Mouse (Mus musculus) neural tube, embryonic 15.5 days (tissue): ENCODE data around the gene Trpm8. TPM values are rescaled to one million over a fixed set of nuclear protein-coding genes. Genes with fewer than 3 reads are reported as not detected.

Experiments used
- ATAC-seq: fragments of 200-750 bp; cut with Nextera tagmentation; 2 replicates; pipeline ENCODE4 v1.8.0; 2017; ENCODE audit warnings: mild to moderate bottlenecking, moderate TSS enrichment, moderate library complexity; ENCODE audit not compliant: low FRiP score
- H3K27ac ChIP-seq: fragments of 300-500 bp; sonication (generic); replicated peaks from 2 replicates; pipeline ENCODE4 v1.5.1; 2015; ENCODE audit warnings: mild to moderate bottlenecking, inconsistent platforms
- H3K27me3 ChIP-seq: fragments of 300-500 bp; sonication (generic); replicated peaks from 2 replicates; pipeline ENCODE4 v1.6.1; 2015; ENCODE audit warnings: inconsistent platforms
- H3K36me3 ChIP-seq: fragments of 300-500 bp; sonication (generic); 2 replicates; pipeline ENCODE4 v1.6.1; 2015; ENCODE audit warnings: inconsistent platforms
- H3K4me1 ChIP-seq: fragments of 300-500 bp; sonication (generic); 2 replicates; pipeline ENCODE4 v1.6.1; 2015; ENCODE audit warnings: inconsistent platforms
- H3K4me2 ChIP-seq: fragments of 300-500 bp; sonication (generic); 2 replicates; pipeline ENCODE4 v1.6.1; 2015; ENCODE audit warnings: inconsistent platforms, mild to moderate bottlenecking, moderate library complexity
- H3K4me3 ChIP-seq: fragments of 300-500 bp; sonication (generic); replicated peaks from 2 replicates; pipeline ENCODE4 v1.5.1; 2015; ENCODE audit warnings: mild to moderate bottlenecking, inconsistent platforms
- H3K9ac ChIP-seq: fragments of 300-500 bp; sonication (generic); replicated peaks from 2 replicates; pipeline ENCODE4 v1.6.1; 2015; ENCODE audit warnings: mild to moderate bottlenecking, inconsistent platforms
- H3K9me3 ChIP-seq: fragments of 300-500 bp; sonication (generic); replicated peaks from 2 replicates; pipeline ENCODE4 v1.6.1; 2016; ENCODE audit warnings: inconsistent platforms
- WGBS: fragments of 180-500 bp; shearing (Covaris S2); methylation state at CpG from one replicate; pipeline ENCODE4 v1.1.7; 2015; ENCODE audit warnings: mixed read lengths; 5-methylcytosine and 5-hydroxymethylcytosine counted together
- polyA plus RNA-seq: library from polyadenylated mRNA; unstranded; fragments of >200 nt; fragmentation: Nextera tagmentation; extraction: Ambion mirVana; gene quantifications from 2 replicates; pipeline ENCODE4 v1.2.1, GENCODE M21; 2015

The Trpm8 gene
- polyA plus RNA-seq, 1 experiment from 2014 or later: 0.14 TPM

DNA sequence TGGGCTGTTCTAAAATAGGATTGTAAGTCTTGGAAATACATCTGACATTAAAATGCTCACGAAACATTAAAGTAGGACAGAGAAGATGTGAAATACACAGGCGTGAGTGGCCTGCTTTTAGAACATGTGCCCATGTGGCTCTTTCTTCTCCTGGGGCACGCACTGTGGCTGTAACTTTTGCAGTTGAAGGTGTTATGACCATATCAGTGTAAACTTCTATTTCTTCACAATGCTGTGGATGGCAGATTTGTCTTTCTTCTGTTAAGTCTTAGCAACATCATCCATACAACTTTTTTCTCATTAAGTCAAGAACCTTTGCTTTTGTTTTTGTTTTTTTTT, 11.3 kb downstream of the Trpm8 start:
- 76% methylated on average over 3 of the region's 3 CpGs for WGBS
- Histone ChIP-seq H3K4me3 (no peak overlapping the region), H3K9ac (no peak overlapping the region), H3K27ac (no peak overlapping the region), H3K36me3 (no peaks in the 10 kb centered on the region), H3K4me2 (no peak overlapping the region), H3K9me3 (peaks cover 57% of the 10 kb centered on the region), H3K27me3 (no peaks in the 10 kb centered on the region), H3K4me1 (no peaks in the 10 kb centered on the region)
- no peak for ATAC-seq

DNA sequence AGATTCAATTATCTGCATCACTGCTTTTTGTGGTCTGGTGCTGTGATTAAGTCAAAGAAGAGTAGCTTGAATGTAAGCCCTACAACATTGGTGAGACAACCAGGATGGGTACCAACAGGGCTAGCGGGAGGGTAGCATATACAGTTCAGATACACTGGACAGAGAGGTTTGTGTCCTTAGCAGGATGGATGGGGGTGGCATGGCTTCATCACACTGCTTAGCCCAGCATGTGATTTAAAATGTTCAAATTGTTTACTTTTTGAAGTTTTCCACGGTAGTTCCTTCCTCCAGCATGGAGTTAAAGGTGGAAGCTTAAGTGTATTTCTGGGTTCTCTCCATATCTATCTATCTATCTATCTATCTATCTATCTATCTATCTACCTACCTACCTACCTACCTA, 11.7 kb downstream of the Trpm8 start:
- no peak overlapping the region for H3K4me2 ChIP-seq
- no peak overlapping the region for H3K27ac ChIP-seq
- 46% methylated on average over 2 of the region's 2 CpGs for WGBS
- H3K27me3 ChIP-seq: no peaks in the 10 kb centered on the region
- H3K36me3 ChIP-seq: no peaks in the 10 kb centered on the region
- no peak overlapping the region for H3K9ac ChIP-seq
- no peak for ATAC-seq
- H3K4me3 ChIP-seq: no peak overlapping the region
- peaks cover 53% of the 10 kb centered on the region for H3K9me3 ChIP-seq
- no peaks in the 10 kb centered on the region for H3K4me1 ChIP-seq

DNA sequence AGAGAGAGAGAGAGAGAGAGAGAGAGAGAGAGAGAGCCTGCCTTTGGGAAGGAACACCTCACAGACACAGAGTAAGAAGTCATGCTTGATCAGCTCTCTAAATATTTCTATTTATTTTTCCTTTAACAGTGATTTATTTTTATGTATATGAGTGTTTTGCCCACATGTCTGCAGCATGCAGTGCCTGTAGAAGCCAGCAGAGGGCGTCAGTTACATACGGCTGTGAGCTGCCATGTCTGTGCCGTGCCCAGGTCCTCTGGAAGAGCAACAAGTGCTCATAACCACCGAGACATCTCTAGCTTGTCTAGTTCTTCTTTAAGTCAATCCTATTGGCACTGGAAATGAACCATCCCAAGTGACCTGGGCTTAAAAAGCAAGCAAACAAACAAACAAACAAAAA, 12.5 kb downstream of the Trpm8 start:
- WGBS: 40% methylated on average over 4 of the region's 4 CpGs
- ATAC-seq: no peak
- no peaks in the 10 kb centered on the region for H3K4me1 ChIP-seq
- H3K36me3 ChIP-seq: no peaks in the 10 kb centered on the region
- no peak overlapping the region for H3K9ac ChIP-seq
- H3K4me2 ChIP-seq: no peak overlapping the region
- H3K27ac ChIP-seq: no peak overlapping the region
- no peaks in the 10 kb centered on the region for H3K27me3 ChIP-seq
- no peak overlapping the region for H3K4me3 ChIP-seq
- H3K9me3 ChIP-seq: peaks cover 51% of the 10 kb centered on the region

DNA sequence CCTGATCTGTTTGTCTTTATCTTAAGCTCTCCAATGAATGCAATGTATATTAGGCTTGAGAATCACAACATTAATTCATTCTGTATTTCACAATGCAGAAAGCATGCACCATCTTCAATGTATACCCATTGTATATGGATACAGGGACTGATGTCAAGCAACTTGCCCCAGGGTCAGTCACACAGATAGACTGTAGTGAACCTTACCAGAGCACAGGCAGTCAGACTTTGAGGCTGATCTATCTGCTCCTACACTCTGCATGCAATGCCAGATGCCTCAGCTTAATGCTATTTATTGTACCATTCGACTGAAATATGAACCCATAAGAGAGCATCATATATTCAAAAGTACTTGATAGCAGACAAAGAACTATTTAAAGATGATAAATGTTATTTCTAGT, 13.1 kb downstream of the Trpm8 start:
- no peak overlapping the region for H3K4me3 ChIP-seq
- no peak overlapping the region for H3K27ac ChIP-seq
- ATAC-seq: no peak
- no peaks in the 10 kb centered on the region for H3K36me3 ChIP-seq
- no peak overlapping the region for H3K9ac ChIP-seq
- peaks cover 51% of the 10 kb centered on the region for H3K9me3 ChIP-seq
- no peaks in the 10 kb centered on the region for H3K4me1 ChIP-seq
- H3K4me2 ChIP-seq: no peak overlapping the region
- 76% methylated on average over 1 of the region's 1 CpGs for WGBS
- H3K27me3 ChIP-seq: no peaks in the 10 kb centered on the region

DNA sequence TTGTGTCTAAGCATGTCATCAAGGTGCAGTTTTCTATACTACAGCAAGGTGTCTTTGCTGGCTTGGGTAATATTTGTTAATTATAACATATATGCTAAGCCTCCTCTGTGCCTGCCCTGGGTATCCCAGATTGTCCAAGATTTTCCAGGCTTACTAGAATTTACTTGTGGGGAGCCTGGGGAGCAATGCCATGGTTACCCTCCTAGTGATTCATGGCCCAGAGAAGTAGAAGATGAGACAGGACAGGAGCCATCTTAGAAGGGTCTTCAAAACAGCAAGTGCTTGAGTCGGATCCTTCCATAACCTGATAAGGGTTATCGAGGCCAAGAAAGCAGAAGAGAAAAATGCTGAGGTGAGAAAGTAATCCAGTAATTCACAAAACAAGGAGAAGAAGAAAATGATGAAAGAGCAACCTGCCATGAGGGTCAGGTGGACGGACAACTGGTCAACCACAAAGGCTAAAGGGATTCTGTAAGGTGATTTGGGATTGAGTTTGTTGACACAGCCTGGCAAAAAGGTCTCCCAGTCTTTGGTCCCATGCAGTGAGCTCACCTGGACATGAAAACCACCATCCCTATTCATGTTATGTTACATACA, 14.0 kb downstream of the Trpm8 start:
- no peak for ATAC-seq
- H3K4me1 ChIP-seq: no peaks in the 10 kb centered on the region
- no peak overlapping the region for H3K9ac ChIP-seq
- no peak overlapping the region for H3K4me2 ChIP-seq
- H3K9me3 ChIP-seq: peaks cover 50% of the 10 kb centered on the region
- no peaks in the 10 kb centered on the region for H3K36me3 ChIP-seq
- no peak overlapping the region for H3K27ac ChIP-seq
- no peaks in the 10 kb centered on the region for H3K27me3 ChIP-seq
- H3K4me3 ChIP-seq: no peak overlapping the region
- WGBS: 60% methylated on average over 3 of the region's 3 CpGs

DNA sequence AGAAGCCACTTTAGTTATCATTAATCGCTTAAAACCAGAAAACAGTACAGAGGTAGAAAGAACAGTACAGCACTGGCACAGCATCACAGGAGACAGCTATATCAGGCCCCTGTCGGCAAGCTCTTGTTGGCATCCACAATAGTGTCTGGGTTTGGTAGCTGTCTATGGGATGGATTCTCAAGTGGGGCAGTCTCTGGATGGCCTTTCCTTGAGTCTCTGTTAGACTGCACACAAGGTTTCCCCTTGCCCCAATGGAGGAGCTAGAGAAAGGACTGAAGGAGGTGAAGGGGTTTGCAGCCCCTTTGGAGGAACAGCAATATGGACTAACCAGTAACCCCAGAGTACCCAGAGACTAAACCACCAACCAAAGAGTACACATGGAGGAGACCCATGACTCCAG, 14.6 kb downstream of the Trpm8 start:
- 54% methylated on average over 2 of the region's 2 CpGs for WGBS
- peaks cover 48% of the 10 kb centered on the region for H3K9me3 ChIP-seq

DNA sequence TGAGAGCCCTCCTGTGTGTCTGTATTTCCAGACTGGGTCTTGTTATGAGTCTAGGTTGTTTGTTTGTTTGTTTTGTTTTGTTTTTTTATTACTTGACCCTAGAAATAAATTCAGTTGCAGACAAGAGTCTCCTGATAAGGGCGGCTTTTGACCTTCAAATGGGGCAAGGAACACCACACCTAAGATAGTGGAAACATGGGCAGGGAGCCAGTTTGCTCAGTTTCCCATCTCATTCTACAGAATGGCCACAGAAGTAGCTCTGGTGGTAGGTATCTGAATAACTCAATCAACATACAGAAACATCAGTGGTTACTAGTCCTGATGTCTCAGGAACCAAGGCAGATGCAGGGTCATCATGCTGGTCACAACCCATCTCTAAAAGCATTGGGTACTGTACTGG, 17.2 kb downstream of the Trpm8 start:
- H3K4me3 ChIP-seq: no peak overlapping the region
- no peaks in the 10 kb centered on the region for H3K27me3 ChIP-seq
- H3K27ac ChIP-seq: no peak overlapping the region
- H3K36me3 ChIP-seq: no peaks in the 10 kb centered on the region
- no peak for ATAC-seq
- no peak overlapping the region for H3K4me2 ChIP-seq
- H3K9ac ChIP-seq: no peak overlapping the region
- 16% methylated on average over 1 of the region's 1 CpGs for WGBS
- H3K9me3 ChIP-seq: peaks cover 43% of the 10 kb centered on the region
- no peaks in the 10 kb centered on the region for H3K4me1 ChIP-seq

More for the DNA sequence above, 14.6 kb downstream of the Trpm8 start:
- no peak overlapping the region for H3K4me3 ChIP-seq
- no peaks in the 10 kb centered on the region for H3K4me1 ChIP-seq
- H3K27ac ChIP-seq: no peak overlapping the region
- H3K27me3 ChIP-seq: no peaks in the 10 kb centered on the region
- no peak overlapping the region for H3K4me2 ChIP-seq
- no peaks in the 10 kb centered on the region for H3K36me3 ChIP-seq
- H3K9ac ChIP-seq: no peak overlapping the region
- ATAC-seq: no peak

DNA sequence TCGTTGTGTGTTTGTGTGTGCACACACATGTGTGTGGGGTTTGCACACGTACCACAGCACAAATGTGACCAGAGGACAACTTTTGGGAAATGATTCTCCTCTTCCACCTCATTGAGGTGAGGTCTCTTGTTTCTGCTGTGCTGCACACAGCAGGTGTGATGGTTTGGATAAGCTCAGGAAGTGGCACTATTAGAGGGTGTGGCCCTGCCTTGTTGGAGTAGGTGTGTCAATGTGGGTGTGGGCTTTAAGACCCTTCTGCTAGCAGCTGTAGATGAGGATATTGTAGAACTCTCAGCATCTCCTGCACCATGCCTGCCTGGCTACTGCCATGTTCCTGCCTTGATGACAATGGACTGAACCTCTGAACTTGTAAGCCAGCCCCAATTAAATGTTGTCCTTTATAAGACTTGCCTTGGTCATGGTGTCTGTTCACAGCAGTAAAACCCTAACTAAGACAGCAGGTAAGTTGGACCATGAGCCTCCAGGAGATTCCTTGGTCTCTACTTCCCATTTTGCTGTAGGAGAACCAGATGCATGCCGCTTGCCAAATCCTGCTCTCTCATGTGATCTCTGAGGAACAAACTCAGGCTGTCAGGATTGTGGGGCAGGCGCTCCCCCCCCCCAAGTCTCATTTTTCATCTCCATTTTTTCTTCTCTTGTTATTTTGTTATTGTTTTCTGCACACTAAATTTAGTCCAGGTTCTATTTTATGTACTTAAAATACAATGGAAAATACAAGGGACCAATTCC, 18.9 kb downstream of the Trpm8 start:
- Histone ChIP-seq H3K4me2 (no peak overlapping the region), H3K9me3 (peaks cover 49% of the 10 kb centered on the region), H3K27ac (no peak overlapping the region), H3K27me3 (no peaks in the 10 kb centered on the region), H3K9ac (no peak overlapping the region), H3K36me3 (no peaks in the 10 kb centered on the region), H3K4me3 (no peak overlapping the region), H3K4me1 (no peaks in the 10 kb centered on the region)
- ATAC-seq: no peak
- WGBS: 78% methylated on average over 4 of the region's 4 CpGs

DNA sequence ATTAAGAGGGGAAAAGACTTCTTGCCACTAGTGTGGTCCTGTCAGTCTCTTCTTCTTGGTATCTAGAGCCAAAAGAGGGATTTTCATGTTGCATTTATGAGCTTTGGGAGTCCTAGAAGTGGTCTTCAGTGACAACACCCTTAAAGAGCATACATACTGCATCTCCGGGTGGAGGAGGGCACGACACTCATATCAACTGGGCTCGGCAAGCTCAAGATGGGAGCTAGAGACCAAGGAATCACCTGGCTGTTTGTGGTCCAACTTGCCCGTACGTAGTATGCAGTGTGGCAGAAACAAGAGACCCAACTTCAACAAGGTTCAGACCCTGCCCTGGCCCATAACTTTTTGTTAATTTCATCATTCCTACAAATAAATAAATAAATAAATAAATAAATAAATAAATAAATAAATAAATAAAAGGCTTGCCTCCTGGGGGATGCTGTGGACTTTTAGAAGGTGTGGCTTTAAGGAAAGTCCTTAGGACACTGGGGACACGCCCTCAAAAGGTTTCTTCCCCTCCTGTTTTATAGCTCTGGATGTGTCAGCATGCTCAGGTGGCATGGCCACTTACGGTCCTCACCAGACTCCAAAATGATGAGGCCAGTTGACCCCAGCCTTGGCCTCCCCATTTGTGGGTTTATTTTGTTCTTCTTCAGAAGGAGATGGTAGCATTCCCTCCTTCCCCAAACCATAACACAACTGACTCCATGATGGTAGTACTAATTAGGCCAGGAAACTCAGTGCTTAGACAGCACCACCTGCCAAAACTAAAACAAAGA, 20.2 kb downstream of the Trpm8 start:
- Histone ChIP-seq H3K36me3 (no peaks in the 10 kb centered on the region), H3K27ac (no peak overlapping the region), H3K4me1 (no peaks in the 10 kb centered on the region), H3K4me3 (no peak overlapping the region), H3K9me3 (peaks cover 52% of the 10 kb centered on the region), H3K9ac (no peak overlapping the region), H3K4me2 (no peak overlapping the region), H3K27me3 (no peaks in the 10 kb centered on the region)
- no peak for ATAC-seq
- 68% methylated on average over 7 of the region's 7 CpGs for WGBS

DNA sequence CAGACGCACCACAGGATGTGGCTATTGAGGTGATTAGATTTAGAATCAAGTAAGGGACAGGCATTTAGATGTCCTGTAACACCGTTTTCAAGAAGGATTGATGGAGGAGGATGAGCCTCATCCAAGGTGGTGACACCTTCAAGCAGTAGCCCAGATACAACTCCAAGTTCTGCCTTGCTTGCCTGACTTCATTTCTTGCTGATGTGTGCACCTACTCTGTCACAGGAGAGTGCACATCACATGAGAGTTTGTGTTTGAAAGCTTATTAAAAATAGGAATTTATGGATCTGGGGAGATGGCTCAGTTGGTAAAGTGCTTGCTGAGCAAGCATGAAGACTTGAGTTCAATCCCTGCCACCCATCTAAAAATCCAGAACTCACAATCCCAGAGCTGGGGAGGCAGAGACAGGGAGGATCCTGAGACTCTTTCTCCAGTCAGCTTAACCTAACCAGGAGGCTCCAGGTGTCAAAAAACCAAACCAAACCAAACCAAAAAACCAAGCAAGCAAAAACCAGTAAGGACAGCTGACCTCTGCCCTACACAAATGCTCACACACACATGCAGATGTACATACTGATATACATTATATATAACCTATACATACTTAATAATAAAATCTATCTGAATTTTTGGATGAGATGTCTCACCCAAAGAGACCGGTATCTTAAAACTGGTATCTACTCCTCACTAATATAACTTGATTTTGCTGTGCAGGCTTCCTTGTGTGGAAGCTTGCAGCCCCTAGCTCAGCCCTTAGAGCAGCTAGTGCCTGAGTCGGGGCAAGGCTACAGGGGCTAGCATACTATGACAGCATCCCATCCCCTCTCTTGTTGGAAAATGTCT, 21.4 kb downstream of the Trpm8 start:
- Histone ChIP-seq H3K9me3 (peaks cover 60% of the 10 kb centered on the region), H3K4me3 (no peak overlapping the region), H3K4me1 (no peaks in the 10 kb centered on the region), H3K36me3 (no peaks in the 10 kb centered on the region), H3K27me3 (no peaks in the 10 kb centered on the region), H3K27ac (no peak overlapping the region), H3K4me2 (no peak overlapping the region), H3K9ac (no peak overlapping the region)
- ATAC-seq: no peak
- WGBS: 61% methylated on average over 4 of the region's 4 CpGs

DNA sequence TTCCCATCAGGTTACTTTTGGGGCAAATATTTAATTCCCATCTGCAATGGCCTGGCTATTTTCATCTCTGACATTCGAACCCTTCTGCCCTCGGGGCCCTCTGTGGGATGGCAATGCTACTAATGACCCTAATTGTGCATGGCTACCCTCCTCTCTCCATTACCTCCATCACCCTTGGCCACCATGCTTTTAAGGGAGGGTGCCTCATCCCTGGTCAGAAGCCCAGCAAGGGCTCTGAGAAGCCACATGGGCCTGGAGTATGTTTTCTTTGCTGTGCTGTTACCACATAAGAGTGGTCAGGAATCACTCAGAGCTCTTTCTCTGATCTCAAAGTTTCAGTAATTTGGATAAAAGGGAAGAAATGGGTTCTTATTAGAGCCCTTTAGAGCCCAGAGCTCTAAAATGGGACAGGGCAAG, 22.1 kb downstream of the Trpm8 start:
- Histone ChIP-seq H3K9ac (no peak overlapping the region), H3K4me1 (no peaks in the 10 kb centered on the region), H3K27ac (no peak overlapping the region), H3K36me3 (no peaks in the 10 kb centered on the region), H3K4me3 (no peak overlapping the region), H3K27me3 (no peaks in the 10 kb centered on the region), H3K9me3 (peaks cover 62% of the 10 kb centered on the region), H3K4me2 (no peak overlapping the region)
- no peak for ATAC-seq
- WGBS: 84% methylated on average over 2 of the region's 2 CpGs
